Mouse (Mus musculus) gastrocnemius, adult 18-20 months (tissue): Measurements from ENCODE around the gene Irf2bp1. TPM values are rescaled to one million over a fixed set of nuclear protein-coding genes. Genes with fewer than 3 reads are reported as not detected.

ENCODE experiments used
- DNase-seq: peaks from one replicate; pipeline ENCODE4 v3.0.0; 2021; ENCODE audit warnings: low spot score
- total RNA-seq, 2 experiments: library from RNA; stranded (reverse); gene quantifications; 2 replicates each; pipeline ENCODE4 v1.2.3; 2021

Irf2bp1 gene
- total RNA-seq, 2 experiments from 2014 or later: 18.3 to 18.5 TPM

GRCm38 (mm10) chr7:18998835-18999234 lies 5.0 kb upstream of the Irf2bp1 start:
- no peak for DNase-seq

DNA sequence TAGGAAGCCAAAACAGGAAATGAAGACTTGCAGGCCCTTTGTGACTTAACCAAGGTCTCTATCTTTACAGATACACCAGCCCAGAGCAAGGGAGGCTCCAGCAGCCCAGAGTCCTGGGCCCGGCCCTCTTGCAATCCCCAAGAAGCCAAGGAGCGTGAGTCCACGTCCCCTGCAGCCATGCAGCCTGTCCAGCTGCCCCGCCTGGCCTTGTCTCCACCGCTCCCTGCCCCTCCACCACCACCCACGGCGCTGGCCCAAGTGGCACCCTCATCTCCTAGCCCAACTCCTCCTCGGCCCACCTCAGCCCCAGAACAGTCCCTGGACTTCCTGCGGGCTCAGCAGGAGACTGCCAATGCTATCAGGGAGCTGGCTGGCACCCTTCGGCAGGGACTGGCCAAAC lies 3.4 kb upstream of the Irf2bp1 start:
- no peak for DNase-seq

DNA sequence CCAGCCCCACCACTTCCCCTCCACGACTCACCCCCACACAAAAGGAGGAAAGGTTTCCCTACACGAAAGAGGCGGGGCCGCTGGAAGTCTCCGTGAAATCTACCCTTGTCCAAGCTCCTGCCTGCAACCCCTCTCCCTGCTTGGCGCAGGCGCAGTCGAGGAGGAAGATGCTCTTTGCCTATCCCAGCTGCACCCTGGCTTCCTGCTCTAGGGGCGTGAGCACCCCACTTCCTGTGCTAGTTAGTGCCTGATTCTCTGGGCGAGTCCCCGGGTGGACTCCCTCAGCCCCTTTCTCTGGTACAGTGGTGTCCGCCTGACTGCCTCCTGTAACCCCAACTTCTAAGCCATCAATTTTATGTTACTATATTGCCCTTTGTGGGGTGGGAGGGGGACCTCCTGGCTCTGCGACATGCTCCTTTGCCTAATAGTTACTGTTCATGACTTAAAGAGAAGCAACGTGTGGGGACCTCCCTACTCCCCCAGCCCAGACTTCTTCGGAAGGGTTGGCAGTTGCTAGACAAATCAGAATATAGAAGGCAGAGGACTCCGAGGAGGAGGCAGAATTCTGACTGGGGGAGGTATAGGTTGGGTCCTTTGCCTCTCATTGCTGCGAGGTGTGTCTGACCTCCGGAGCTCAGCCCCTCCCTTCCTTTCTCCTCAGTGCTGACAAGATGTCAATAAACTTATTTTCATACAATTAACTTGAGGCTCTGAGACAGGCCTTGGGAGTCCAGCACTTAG lies 2.6 kb upstream of the Irf2bp1 start:
- DNase-seq: peak; percentile 46

- no peak for DNase-seq
These were observed 2.1 kb upstream of the Irf2bp1 start for GRCm38 (mm10) chr7:19001807-19002085.

- DNase-seq: no peak
These were observed 1.7 kb upstream of the Irf2bp1 start for GRCm38 (mm10) chr7:19002115-19002514.

DNA sequence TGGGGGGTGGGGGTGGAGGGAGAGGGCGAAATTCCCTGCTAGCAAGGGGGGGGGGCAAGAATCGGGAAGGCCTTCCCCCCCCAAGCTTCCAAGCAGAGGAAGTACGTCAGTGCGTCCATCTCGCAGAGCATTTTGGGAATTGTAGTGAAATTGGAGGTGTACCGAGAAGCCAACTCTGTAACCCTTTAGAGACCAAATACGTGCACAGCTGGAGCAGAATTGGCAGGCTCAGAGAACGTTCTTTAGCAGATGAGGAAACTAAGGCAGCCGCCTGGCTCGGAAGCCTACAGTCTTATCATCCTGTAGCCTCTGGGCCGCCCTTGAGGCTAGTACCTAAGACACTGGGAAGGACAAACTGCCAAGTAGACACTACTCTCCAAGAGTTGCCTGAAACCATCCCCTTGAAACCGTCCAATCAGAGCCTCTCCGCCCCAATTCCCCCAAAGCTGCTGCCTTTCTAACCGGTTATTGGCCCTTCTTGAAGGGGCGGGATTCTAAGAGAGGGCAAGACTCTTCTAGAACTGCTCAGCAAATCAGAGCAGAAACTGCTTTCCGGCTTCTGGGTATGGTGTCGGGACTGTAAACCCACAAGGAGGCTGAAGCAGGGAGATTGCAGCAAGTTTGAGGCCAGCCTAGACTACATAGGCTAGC lies 871 bp upstream of the Irf2bp1 start:
- peak; percentile 85 for DNase-seq

DNA sequence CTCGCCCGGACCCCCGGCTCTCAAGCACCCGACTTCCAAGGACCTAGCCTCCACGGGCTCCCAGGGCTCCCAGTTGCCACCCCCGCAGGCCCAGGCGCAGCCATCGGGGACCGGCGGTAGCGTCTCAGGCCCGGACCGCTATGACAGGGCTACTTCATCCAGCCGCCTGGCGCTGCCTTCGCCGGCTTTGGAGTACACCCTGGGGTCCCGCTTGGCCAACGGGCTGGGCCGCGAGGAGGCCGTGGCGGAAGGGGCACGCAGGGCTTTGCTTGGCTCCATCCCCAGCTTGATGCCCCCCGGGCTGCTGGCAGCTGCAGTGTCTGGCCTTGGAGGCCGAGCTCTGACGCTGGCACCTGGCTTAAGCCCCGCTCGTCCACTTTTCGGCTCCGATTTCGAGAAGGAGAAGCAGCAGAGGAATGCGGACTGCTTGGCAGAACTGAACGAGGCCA lies 811 bp downstream of the Irf2bp1 start:
- DNase-seq: no peak

- DNase-seq: no peak
These were observed 1.7 kb downstream of the Irf2bp1 start for GRCm38 (mm10) chr7:19005417-19006121.

GRCm38 (mm10) chr7:19006476-19006875 lies 2.6 kb downstream of the Irf2bp1 start:
- DNase-seq: peak; percentile 84

DNA sequence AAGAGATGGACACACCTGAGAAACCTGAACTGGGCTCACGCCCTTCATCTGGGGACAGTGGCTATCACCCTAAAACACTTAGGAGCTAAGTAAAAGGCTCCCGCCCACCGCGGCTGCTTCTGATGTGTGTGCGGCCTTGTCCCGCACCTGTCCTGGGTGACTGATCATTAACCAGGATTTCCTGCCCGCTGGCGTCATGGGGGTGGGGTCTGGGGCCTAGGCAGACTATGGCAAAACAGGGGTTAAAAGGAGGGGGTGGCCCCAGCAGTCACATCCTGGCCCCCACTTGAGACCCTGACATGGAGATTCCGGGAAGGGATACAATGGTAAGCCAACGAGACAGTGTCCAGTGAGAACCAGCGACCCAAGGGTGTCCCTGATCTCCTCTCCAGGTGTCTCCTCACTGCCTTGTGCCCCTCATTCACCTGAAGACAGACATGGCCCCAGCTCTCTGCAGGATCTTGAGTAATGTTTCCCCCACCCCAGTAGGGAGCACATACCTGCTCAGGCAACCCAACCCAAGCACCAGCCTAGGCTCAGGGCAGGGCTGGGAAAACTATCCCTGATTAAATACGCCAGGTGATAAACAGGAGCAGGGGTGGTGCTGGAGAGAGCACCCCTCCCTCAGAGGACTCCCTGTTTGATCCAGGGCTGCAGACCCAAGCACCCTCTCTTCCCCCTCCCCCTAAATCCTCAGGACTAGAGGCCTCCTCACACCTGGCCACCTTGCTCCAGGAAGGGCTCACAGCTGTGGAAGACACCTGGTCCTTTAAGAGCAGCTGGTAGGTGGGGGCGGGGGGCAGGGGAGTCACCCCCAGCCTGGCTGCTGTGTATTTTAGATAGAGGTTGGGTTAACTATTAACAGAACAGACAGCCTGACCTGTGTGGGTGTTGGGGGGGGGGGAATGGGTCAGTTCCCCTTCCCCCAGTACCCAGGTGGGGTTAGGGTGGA lies 3.5 kb downstream of the Irf2bp1 start:
- DNase-seq: no peak

DNA sequence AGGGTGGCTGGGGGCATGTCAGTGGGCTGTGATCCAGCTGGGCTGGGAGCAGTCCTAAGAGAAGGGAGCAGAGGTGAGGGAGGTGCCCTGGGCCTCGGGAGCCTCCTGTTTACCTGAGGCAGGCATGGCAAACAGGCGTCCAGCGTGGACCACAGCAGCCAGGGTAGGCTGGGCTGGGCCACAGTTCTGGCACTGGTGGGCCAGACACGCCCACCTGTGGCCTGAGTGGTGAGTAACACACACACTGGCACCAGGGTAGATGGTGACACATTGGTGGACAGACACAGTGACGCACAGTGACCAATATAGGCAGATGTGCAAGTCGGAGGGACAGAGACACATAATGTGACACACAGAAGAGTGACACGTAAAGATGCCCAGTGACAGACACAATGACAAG lies 6.7 kb downstream of the Irf2bp1 start:
- no peak for DNase-seq

- DNase-seq: no peak
These were observed 8.3 kb downstream of the Irf2bp1 start for GRCm38 (mm10) chr7:19012025-19012621.

DNA sequence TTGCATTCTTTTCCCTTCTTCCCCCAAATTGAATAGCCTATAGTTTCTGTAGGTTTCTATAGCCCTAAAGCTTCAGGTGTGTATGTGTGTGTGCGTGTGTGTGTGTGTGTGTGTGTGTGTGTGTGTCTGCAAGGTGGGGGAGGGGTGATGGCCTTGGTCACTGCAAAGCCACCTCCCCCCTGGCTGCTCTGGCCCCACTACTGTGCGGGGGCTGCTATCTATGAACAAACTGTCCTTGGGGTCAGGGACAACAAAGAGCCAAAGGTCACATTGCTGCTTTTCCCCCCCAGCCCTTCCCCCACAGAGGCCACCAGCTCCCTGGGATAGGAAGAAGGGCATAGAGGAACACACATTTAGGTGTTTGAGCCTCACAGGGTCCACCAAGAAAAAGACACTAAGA lies 9.0 kb downstream of the Irf2bp1 start:
- no peak for DNase-seq

- DNase-seq: no peak
These were observed 10.6 kb downstream of the Irf2bp1 start for GRCm38 (mm10) chr7:19014452-19014851.

DNA sequence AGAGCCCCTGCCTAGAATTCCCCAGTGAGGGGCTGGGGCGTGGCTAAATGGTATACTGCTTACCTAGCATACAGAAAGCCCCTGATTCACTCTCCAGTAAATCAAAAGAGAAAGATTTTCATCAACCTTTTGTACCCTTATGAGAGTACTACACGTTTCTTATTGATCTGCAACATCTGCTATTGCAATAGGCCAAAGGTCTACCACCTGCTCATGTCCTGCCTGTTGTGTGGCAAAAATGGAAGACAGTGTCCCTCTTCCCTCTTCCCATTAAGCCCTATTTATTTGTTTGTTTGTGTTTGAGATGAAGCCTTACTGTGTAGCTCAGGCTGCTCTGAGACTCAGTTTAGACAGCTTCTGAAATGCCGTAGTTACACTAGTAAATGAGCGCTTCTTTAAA lies 12.2 kb downstream of the Irf2bp1 start:
- no peak for DNase-seq

DNA sequence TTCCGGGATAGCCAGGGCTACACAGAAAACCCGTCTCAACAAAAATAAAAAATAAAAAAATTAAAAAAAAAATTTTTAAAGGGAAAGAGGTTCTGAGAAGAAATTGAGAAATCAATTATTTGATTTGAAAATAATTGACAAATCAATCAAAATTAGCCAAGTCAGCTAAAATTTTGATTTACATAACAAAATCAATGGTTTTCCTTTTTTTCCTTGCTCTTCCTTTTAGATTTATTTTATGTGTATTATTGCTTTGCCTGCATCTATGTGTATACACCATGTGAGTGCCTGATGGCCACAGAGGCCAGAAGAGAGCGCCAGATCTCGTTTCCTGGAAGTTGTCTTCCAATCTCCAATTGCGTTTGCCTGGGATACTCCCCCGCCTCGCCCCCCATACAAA lies 14.1 kb downstream of the Irf2bp1 start:
- DNase-seq: no peak

GRCm38 (mm10) chr7:19021048-19021447 lies 17.2 kb downstream of the Irf2bp1 start:
- no peak for DNase-seq

- no peak for DNase-seq
These were observed 18.5 kb downstream of the Irf2bp1 start for GRCm38 (mm10) chr7:19022189-19022958.

GRCm38 (mm10) chr7:19023357-19023814 lies 19.5 kb downstream of the Irf2bp1 start, which contains the start of gene Foxa3:
Gene Foxa3 (minus strand): TSS chr7:19023538.
- DNase-seq: peak; percentile 63

- DNase-seq: peak; percentile 96
These were observed 20.3 kb downstream of the Irf2bp1 start, which contains the start of gene Sympk for GRCm38 (mm10) chr7:19024096-19024506. Gene Sympk (plus strand): TSS chr7:19024377.
